ENCODE assay signal across 8 mouse cellular contexts in the genomic region with DNA sequence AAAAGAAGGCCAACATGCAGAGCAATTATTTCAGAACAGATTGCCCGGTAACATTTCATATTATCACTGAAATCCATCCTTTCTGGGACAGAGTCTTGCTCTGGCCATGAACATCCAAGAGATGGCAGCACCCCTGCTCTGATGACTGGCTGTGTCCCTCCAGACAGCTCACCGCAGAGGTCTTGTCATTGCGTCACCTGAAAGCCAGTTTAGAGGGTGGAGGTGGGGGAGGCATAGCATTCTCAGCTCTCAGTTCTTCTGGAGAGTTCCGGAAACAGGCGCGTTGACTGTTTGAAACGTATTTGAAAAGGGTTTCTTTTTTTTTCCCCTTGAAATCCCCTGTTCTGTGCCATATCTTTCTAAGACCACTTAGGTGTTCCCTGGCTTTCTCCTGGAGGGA.
DNase-seq lines count a peak whose midpoint lies in the region; ATAC-seq and TF ChIP-seq lines count a peak whose summit lies in the region.

No protein-coding gene starts in this region.

- no peaks in the 10 kb centered on the region for H3K79me2 ChIP-seq in CH12.LX (replicated peaks; ENCODE audit: control insufficient read depth, extremely low read depth, insufficient read depth, poor library complexity, severe bottlenecking)

- no peaks in the 10 kb centered on the region for H3K36me3 ChIP-seq in CH12.LX (replicated peaks in 1 of 2; ENCODE audit: control insufficient read depth in 1 of 2, insufficient read depth in 1 of 2, low read length in 1 of 2)
- no peaks in the 10 kb centered on the region for H3K36me3 ChIP-seq in forebrain, embryonic 10.5 days (replicated peaks)
- no peaks in the 10 kb centered on the region for H3K36me3 ChIP-seq in heart, embryonic 14.5 days (ENCODE audit: control insufficient read depth, insufficient read depth, low read length)
- no peaks in the 10 kb centered on the region for H3K36me3 ChIP-seq in liver, embryonic 15.5 days (replicated peaks)
- no peaks in the 10 kb centered on the region for H3K36me3 ChIP-seq in neural tube, embryonic 14.5 days (ENCODE audit: control insufficient read depth, insufficient read depth, low read length)

- peak overlapping the region; percentile 75 for H3K4me2 ChIP-seq in CH12.LX (ENCODE audit: insufficient read depth, low read depth, poor library complexity, severe bottlenecking)
- peak overlapping the region; percentile 41 for H3K4me2 ChIP-seq in heart, embryonic 14.5 days (ENCODE audit: low read length)
- H3K4me2 ChIP-seq in liver, embryonic 15.5 days = no peak overlapping the region
- no peak overlapping the region for H3K4me2 ChIP-seq in neural tube, embryonic 14.5 days (ENCODE audit: low read depth, low read length)

- WGBS in forebrain, embryonic 10.5 days = 37% methylated on average over 7 of the region's 7 CpGs
- WGBS in heart, embryonic 14.5 days = 4% methylated on average over 7 of the region's 7 CpGs
- WGBS in liver, embryonic 15.5 days (ENCODE audit: insufficient replicate concordance) = 13% methylated on average over 7 of the region's 7 CpGs
- 27% methylated on average over 7 of the region's 7 CpGs for WGBS in neural tube, embryonic 14.5 days

- peak; percentile 84 for DNase-seq in CH12.LX (ENCODE audit: extremely low read depth)
- peak; percentile 82 for DNase-seq in brain, embryonic 14.5 days (ENCODE audit: low read depth)
- DNase-seq in forebrain, embryonic 10.5 days (ENCODE audit: extremely low spot score, low spot score) = peak; percentile 20
- DNase-seq in kidney, postnatal 10 days = peak; percentile 77
- peak; percentile 58 for DNase-seq in thymus, postnatal 25 days

- dilution Hi-C loops in CH12.LX (cut with MboI; ENCODE audit: extremely low pct_ligation_motif_present, extremely low pct_unique_long_range_greater_than_20kb, low sequenced_read_pairs) = no loop called here

- no peaks in the 10 kb centered on the region for H3K27me3 ChIP-seq in CH12.LX (replicated peaks)
- H3K27me3 ChIP-seq in forebrain, embryonic 10.5 days (ENCODE audit: poor library complexity, severe bottlenecking) = no peaks in the 10 kb centered on the region
- no peaks in the 10 kb centered on the region for H3K27me3 ChIP-seq in heart, embryonic 14.5 days (ENCODE audit: control insufficient read depth, insufficient read depth, low read length)
- H3K27me3 ChIP-seq in liver, embryonic 15.5 days = no peaks in the 10 kb centered on the region
- H3K27me3 ChIP-seq in neural tube, embryonic 14.5 days (ENCODE audit: control insufficient read depth, insufficient read depth, low read length) = no peaks in the 10 kb centered on the region

- ATAC-seq in heart, embryonic 14.5 days (ENCODE audit: insufficient number of reproducible peaks, insufficient read depth, low FRiP score, low read depth) = peak; percentile 81; the same call in 1 of the 2 replicates
- ATAC-seq in liver, embryonic 15.5 days (ENCODE audit: insufficient read depth) = 0 out of 2 replicates have a peak, but pooled peaks have one; percentile 47
- peak; percentile 97 for ATAC-seq in neural tube, embryonic 14.5 days (ENCODE audit: low read depth)

- peak; percentile 79 for TF ChIP-seq RAD21 in CH12.LX (IDR thresholded peaks at IDR 0.05; ENCODE audit: low read depth, low read length)

- no peaks in the 10 kb centered on the region for H3K9me3 ChIP-seq in CH12.LX (replicated peaks; ENCODE audit: low read length)
- H3K9me3 ChIP-seq in forebrain, embryonic 10.5 days = no peaks in the 10 kb centered on the region
- no peaks in the 10 kb centered on the region for H3K9me3 ChIP-seq in heart, embryonic 14.5 days (ENCODE audit: control insufficient read depth, low read length)
- no peaks in the 10 kb centered on the region for H3K9me3 ChIP-seq in liver, embryonic 15.5 days (replicated peaks)
- no peaks in the 10 kb centered on the region for H3K9me3 ChIP-seq in neural tube, embryonic 14.5 days (ENCODE audit: control insufficient read depth, low read length)

- no peak overlapping the region for H3K27ac ChIP-seq in CH12.LX (ENCODE audit: insufficient read depth, low read depth)
- no peak overlapping the region for H3K27ac ChIP-seq in forebrain, embryonic 10.5 days
- peak overlapping the region; percentile 21 to 32; a peak in 2 of 4 replicates for H3K27ac ChIP-seq in heart, embryonic 14.5 days (replicated peaks in 1 of 2; ENCODE audit: control insufficient read depth in 1 of 2, insufficient read depth in 1 of 2, low read depth in 2 of 2, low read length in 2 of 2)
- no peak overlapping the region for H3K27ac ChIP-seq in liver, embryonic 15.5 days (replicated peaks)
- no peak overlapping the region for H3K27ac ChIP-seq in neural tube, embryonic 14.5 days (ENCODE audit: low read depth, low read length)

- H3K4me3 ChIP-seq in CH12.LX (replicated peaks in 1 of 3; ENCODE audit: low read depth in 2 of 3, low read length in 2 of 3, poor library complexity in 1 of 3) = no peak overlapping the region
- H3K4me3 ChIP-seq in forebrain, embryonic 10.5 days = no peak overlapping the region
- no peak overlapping the region for H3K4me3 ChIP-seq in heart, embryonic 14.5 days (ENCODE audit: control insufficient read depth in 1 of 2, insufficient read depth in 1 of 2, low read depth in 1 of 2, low read length in 2 of 2)
- H3K4me3 ChIP-seq in liver, embryonic 15.5 days (replicated peaks) = no peak overlapping the region
- no peak overlapping the region for H3K4me3 ChIP-seq in neural tube, embryonic 14.5 days (ENCODE audit: low read depth, low read length)

- peak in 1 of 2 experiments; percentile 77; a peak in 2 of 4 replicates for TF ChIP-seq CTCF in CH12.LX (conservative IDR thresholded peaks at IDR 0.05 in 1 of 2, IDR thresholded peaks at IDR 0.05 in 1 of 2; ENCODE audit: low read depth in 2 of 2, low read length in 2 of 2)
- peak; percentile 72; the same call in 1 of the 2 replicates for TF ChIP-seq CTCF in brain, embryonic 14.5 days (IDR thresholded peaks at IDR 0.05; ENCODE audit: borderline replicate concordance, extremely low read depth, insufficient read depth, insufficient read length)

- no peak overlapping the region for H3K9ac ChIP-seq in CH12.LX (ENCODE audit: insufficient read depth, low read depth)
- peak overlapping the region; percentile 25; the same call in 1 of the 2 replicates for H3K9ac ChIP-seq in heart, embryonic 14.5 days (ENCODE audit: low read length)
- H3K9ac ChIP-seq in liver, embryonic 15.5 days = no peak overlapping the region
- no peak overlapping the region for H3K9ac ChIP-seq in neural tube, embryonic 14.5 days (replicated peaks; ENCODE audit: low read depth, low read length)

- peaks cover 8 to 14% of the 10 kb centered on the region in 2 experiments for H3K4me1 ChIP-seq in CH12.LX (ENCODE audit: control insufficient read depth in 1 of 2, insufficient read depth in 2 of 2)
- peaks cover 16% of the 10 kb centered on the region for H3K4me1 ChIP-seq in forebrain, embryonic 10.5 days
- peaks cover 12 to 14% of the 10 kb centered on the region in 2 experiments; a peak in 3 of 4 replicates for H3K4me1 ChIP-seq in heart, embryonic 14.5 days (ENCODE audit: control insufficient read depth in 2 of 2, insufficient read depth in 2 of 2, low read length in 2 of 2)
- H3K4me1 ChIP-seq in liver, embryonic 15.5 days (replicated peaks) = no peaks in the 10 kb centered on the region
- H3K4me1 ChIP-seq in neural tube, embryonic 14.5 days (ENCODE audit: control insufficient read depth, insufficient read depth, low read length) = no peaks in the 10 kb centered on the region

- peak; percentile 63 for TF ChIP-seq EP300 in CH12.LX (IDR thresholded peaks at IDR 0.05; ENCODE audit: low read length)

- in situ Hi-C loops in CH12.LX (cut with MboI; ENCODE audit: low pct_ligation_motif_present, low pct_unique_long_range_greater_than_20kb, low sequenced_read_pairs) = no loop called here

- no peak for TF ChIP-seq POLR2A in CH12.LX (IDR thresholded peaks at IDR 0.05; ENCODE audit: low read depth, low read length)
- no peak for TF ChIP-seq POLR2A in brain, embryonic 14.5 days (IDR thresholded peaks at IDR 0.05; ENCODE audit: borderline replicate concordance, extremely low read depth, insufficient read depth, insufficient read length, poor library complexity, severe bottlenecking)

TF ChIP-seq in CH12.LX, 34 proteins besides CTCF, POLR2A, EP300 and RAD21 (continues in another document):
- TF ChIP-seq IRF4 (IDR thresholded peaks at IDR 0.05; ENCODE audit: low read depth, low read length) (peak; percentile 70), E2F4 (IDR thresholded peaks at IDR 0.05; ENCODE audit: insufficient replicate concordance, low read depth, low read length) (no peak), ZC3H11A (IDR thresholded peaks at IDR 0.05; ENCODE audit: low read depth, low read length) (peak; percentile 26; the same call in 1 of the 2 replicates), JUN (IDR thresholded peaks at IDR 0.05; ENCODE audit: insufficient read depth, low read depth, low read length) (peak; percentile 52), GABPA (IDR thresholded peaks at IDR 0.05; ENCODE audit: insufficient replicate concordance, low read depth, low read length) (no peak), MXI1 (IDR thresholded peaks at IDR 0.05; ENCODE audit: low read depth, low read length) (peak; percentile 40; the same call in 1 of the 2 replicates), CHD1 (IDR thresholded peaks at IDR 0.05; ENCODE audit: low read depth, low read length) (no peak), TBP (conservative IDR thresholded peaks at IDR 0.05; ENCODE audit: low read depth, low read length) (no peak), MYC (IDR thresholded peaks at IDR 0.05; ENCODE audit: low read depth, low read length) (peak; percentile 45; the same call in 1 of the 2 replicates), SIN3A (IDR thresholded peaks at IDR 0.05; ENCODE audit: low read length) (peak; percentile 76; the same call in 1 of the 2 replicates), POLR2AphosphoS2 (IDR thresholded peaks at IDR 0.05; ENCODE audit: low read depth, low read length) (no peak), USF2 (conservative IDR thresholded peaks at IDR 0.05; ENCODE audit: low read depth, low read length) (no peak), CHD2 (IDR thresholded peaks at IDR 0.05; ENCODE audit: low read length) (peak; percentile 67), NRF1 (IDR thresholded peaks at IDR 0.05; ENCODE audit: low read depth, low read length) (0 out of 2 replicates have a peak, but pooled peaks have one; percentile 17), MAZ (IDR thresholded peaks at IDR 0.05; ENCODE audit: low read depth, low read length) (peak; percentile 69; the same call in 1 of the 2 replicates), ZNF384 (IDR thresholded peaks at IDR 0.05; ENCODE audit: low read depth, low read length) (peak; percentile 73), USF1 (IDR thresholded peaks at IDR 0.05; ENCODE audit: low read depth, low read length) (no peak), UBTF (IDR thresholded peaks at IDR 0.05; ENCODE audit: low read depth, low read length) (no peak), MAFK (IDR thresholded peaks at IDR 0.05; ENCODE audit: insufficient replicate concordance, low read length) (no peak), PAX5 (IDR thresholded peaks at IDR 0.05; ENCODE audit: low read length) (no peak), ETS1 (conservative IDR thresholded peaks at IDR 0.05; ENCODE audit: low read depth, low read length) (peak; percentile 73), ZMIZ1 (IDR thresholded peaks at IDR 0.05; ENCODE audit: low read depth, low read length) (0 out of 2 replicates have a peak, but pooled peaks have one; percentile 26)

Comparison
In these comparisons a context has a peak if more than half of its experiments do, and no peak if none do; other contexts are left out.
1. DNase-seq: peak in every context shown above with its lines; median percentile 84 in CH12.LX; 82 in brain, embryonic 14.5 days; 77 in kidney, postnatal 10 days; 58 in thymus, postnatal 25 days; 20 in forebrain, embryonic 10.5 days.
2. H3K27ac ChIP-seq: peak in heart, embryonic 14.5 days (2 of 2); none in CH12.LX (single experiment), forebrain, embryonic 10.5 days (single experiment), liver, embryonic 15.5 days (single experiment) and neural tube, embryonic 14.5 days (single experiment).
3. H3K4me2 ChIP-seq: peak in CH12.LX (single experiment) and heart, embryonic 14.5 days (single experiment); none in liver, embryonic 15.5 days (single experiment) and neural tube, embryonic 14.5 days (single experiment).
4. ATAC-seq: peak in every context shown above with its lines; median percentile 97 in neural tube, embryonic 14.5 days; 81 in heart, embryonic 14.5 days; 47 in liver, embryonic 15.5 days.